Mouse (Mus musculus): Measurements from ENCODE around the gene Zfp286. TPM values are rescaled to one million over a fixed set of nuclear protein-coding genes. Genes with fewer than 3 reads are reported as not detected.

Zfp286 gene
- polyA plus RNA-seq, 1 experiment from 2014 or later, result 4.3 TPM

DNA sequence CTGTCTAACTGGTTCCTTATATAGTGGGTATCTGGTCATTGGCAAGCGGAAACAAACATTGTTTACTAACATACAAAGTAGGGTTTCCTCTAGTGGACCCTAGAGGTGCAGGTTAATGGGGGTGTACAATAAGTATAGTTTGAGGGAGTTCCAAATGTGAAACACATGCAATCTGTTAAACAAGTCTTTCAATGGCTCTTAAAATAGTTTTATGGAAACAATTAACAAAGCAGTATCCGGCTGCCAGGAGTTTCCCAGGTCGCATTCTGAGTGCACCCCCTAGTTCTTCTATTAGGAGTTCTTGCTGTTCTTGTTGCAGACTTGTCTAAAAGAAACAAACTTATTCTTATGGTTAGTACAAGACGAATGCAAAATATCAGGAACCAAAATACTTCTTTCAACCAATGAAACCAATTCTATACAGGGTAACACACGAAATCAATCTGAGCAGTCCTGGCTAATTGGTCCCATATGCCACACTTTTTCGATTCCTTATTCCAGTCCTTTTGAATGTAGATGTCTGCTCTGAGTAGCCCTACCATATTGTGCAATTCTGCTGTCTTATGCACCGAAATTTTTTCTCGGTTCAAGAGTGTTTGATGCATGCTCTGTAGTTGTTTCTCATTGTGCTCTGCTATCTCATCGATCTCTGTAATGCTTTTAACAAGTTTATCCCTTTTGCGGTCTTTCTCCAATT lies 46.9 kb downstream of the Zfp286 start:
- peaks cover 3% of the 10 kb centered on the region; the same call in 1 of the 2 replicates for H3K27me3 ChIP-seq (replicated peaks; ENCODE audit: control insufficient read depth, insufficient read depth, low read length)
- no peak for TF ChIP-seq CTCF (IDR thresholded peaks at IDR 0.05; ENCODE audit: low read depth)
- H3K4me1 ChIP-seq (replicated peaks; ENCODE audit: control insufficient read depth, insufficient read depth, low read length), result no peaks in the 10 kb centered on the region
- no peaks in the 10 kb centered on the region for H3K36me3 ChIP-seq (ENCODE audit: control insufficient read depth, insufficient read depth)
- no peak overlapping the region for H3K4me2 ChIP-seq (replicated peaks; ENCODE audit: low read depth)
- no peak overlapping the region for H3K4me3 ChIP-seq (ENCODE audit: low read depth, low read length)
- no peak overlapping the region for H3K27ac ChIP-seq (ENCODE audit: low read depth, low read length)
- WGBS, result 79% methylated on average over 10 of the region's 10 CpGs
- no peak overlapping the region for H3K9ac ChIP-seq (ENCODE audit: low read depth, low read length)
- no peaks in the 10 kb centered on the region for H3K9me3 ChIP-seq (ENCODE audit: control insufficient read depth)
- ATAC-seq, result no peak

GRCm38 (mm10) chr11:62741186-62741585 lies 48.1 kb downstream of the Zfp286 start:
- Histone ChIP-seq H3K36me3 (ENCODE audit: control insufficient read depth, insufficient read depth) (no peaks in the 10 kb centered on the region), H3K4me1 (replicated peaks; ENCODE audit: control insufficient read depth, insufficient read depth, low read length) (no peaks in the 10 kb centered on the region), H3K9me3 (ENCODE audit: control insufficient read depth) (no peaks in the 10 kb centered on the region), H3K27me3 (replicated peaks; ENCODE audit: control insufficient read depth, insufficient read depth, low read length) (no peaks in the 10 kb centered on the region; the same call in 1 of the 2 replicates), H3K4me3 (ENCODE audit: low read depth, low read length) (no peak overlapping the region), H3K9ac (ENCODE audit: low read depth, low read length) (no peak overlapping the region), H3K4me2 (replicated peaks; ENCODE audit: low read depth) (no peak overlapping the region), H3K27ac (ENCODE audit: low read depth, low read length) (no peak overlapping the region)
- 92% methylated on average over 2 of the region's 2 CpGs for WGBS
- TF ChIP-seq CTCF (IDR thresholded peaks at IDR 0.05; ENCODE audit: low read depth), result no peak
- no peak for ATAC-seq

GRCm38 (mm10) chr11:62732665-62733064 lies 56.6 kb downstream of the Zfp286 start:
- H3K4me2 ChIP-seq (replicated peaks; ENCODE audit: low read depth), result no peak overlapping the region
- TF ChIP-seq CTCF (IDR thresholded peaks at IDR 0.05; ENCODE audit: low read depth), result no peak
- no peak overlapping the region for H3K27ac ChIP-seq (ENCODE audit: low read depth, low read length)
- no peak overlapping the region for H3K9ac ChIP-seq (ENCODE audit: low read depth, low read length)
- H3K4me1 ChIP-seq (replicated peaks; ENCODE audit: control insufficient read depth, insufficient read depth, low read length), result no peaks in the 10 kb centered on the region
- no peak overlapping the region for H3K4me3 ChIP-seq (ENCODE audit: low read depth, low read length)
- ATAC-seq, result no peak
- no peaks in the 10 kb centered on the region for H3K27me3 ChIP-seq (replicated peaks; ENCODE audit: control insufficient read depth, insufficient read depth, low read length)
- no peaks in the 10 kb centered on the region for H3K9me3 ChIP-seq (ENCODE audit: control insufficient read depth)
- no peaks in the 10 kb centered on the region for H3K36me3 ChIP-seq (ENCODE audit: control insufficient read depth, insufficient read depth)
- 84% methylated on average over 3 of the region's 3 CpGs for WGBS

GRCm38 (mm10) chr11:62732022-62732387 lies 57.3 kb downstream of the Zfp286 start:
- Histone ChIP-seq H3K9ac (ENCODE audit: low read depth, low read length) (no peak overlapping the region), H3K9me3 (ENCODE audit: control insufficient read depth) (no peaks in the 10 kb centered on the region), H3K4me3 (ENCODE audit: low read depth, low read length) (peak overlapping the region; percentile 51), H3K27ac (ENCODE audit: low read depth, low read length) (no peak overlapping the region), H3K36me3 (ENCODE audit: control insufficient read depth, insufficient read depth) (no peaks in the 10 kb centered on the region), H3K4me2 (replicated peaks; ENCODE audit: low read depth) (peak overlapping the region; percentile 92), H3K4me1 (replicated peaks; ENCODE audit: control insufficient read depth, insufficient read depth, low read length) (no peaks in the 10 kb centered on the region), H3K27me3 (replicated peaks; ENCODE audit: control insufficient read depth, insufficient read depth, low read length) (no peaks in the 10 kb centered on the region)
- no peak for ATAC-seq
- TF ChIP-seq CTCF (IDR thresholded peaks at IDR 0.05; ENCODE audit: low read depth), result no peak
- 16% methylated on average over 5 of the region's 5 CpGs for WGBS

GRCm38 (mm10) chr11:62731311-62732021 lies 57.8 kb downstream of the Zfp286 start, which contains the start of gene Zfp287:
Gene Zfp287 (minus strand): TSS chr11:62731905.
- Histone ChIP-seq H3K4me1 (replicated peaks; ENCODE audit: control insufficient read depth, insufficient read depth, low read length) (no peaks in the 10 kb centered on the region), H3K4me3 (ENCODE audit: low read depth, low read length) (peak within 1 kb of the TSS; percentile 51), H3K9me3 (ENCODE audit: control insufficient read depth) (no peaks in the 10 kb centered on the region), H3K27me3 (replicated peaks; ENCODE audit: control insufficient read depth, insufficient read depth, low read length) (no peaks in the 10 kb centered on the region), H3K4me2 (replicated peaks; ENCODE audit: low read depth) (peak within 1 kb of the TSS; percentile 92), H3K27ac (ENCODE audit: low read depth, low read length) (peak within 1 kb of the TSS; percentile 2; the same call in 1 of the 2 replicates), H3K36me3 (ENCODE audit: control insufficient read depth, insufficient read depth) (no peaks in the 10 kb centered on the region), H3K9ac (ENCODE audit: low read depth, low read length) (peak within 1 kb of the TSS; percentile 53)
- ATAC-seq, result peak; percentile 72
- TF ChIP-seq CTCF (IDR thresholded peaks at IDR 0.05; ENCODE audit: low read depth), result no peak
- under 1% methylated on average over 48 of the region's 48 CpGs for WGBS

- WGBS, result 93% methylated on average over 8 of the region's 8 CpGs
- H3K9ac ChIP-seq (ENCODE audit: low read depth, low read length), result no peak overlapping the region
- no peak for ATAC-seq
Measured at GRCm38 (mm10) chr11:62728276-62728675, 61.0 kb downstream of the Zfp286 start.

More at GRCm38 (mm10) chr11:62728276-62728675, 61.0 kb downstream of the Zfp286 start:
- H3K27me3 ChIP-seq (replicated peaks; ENCODE audit: control insufficient read depth, insufficient read depth, low read length), result no peaks in the 10 kb centered on the region
- no peaks in the 10 kb centered on the region for H3K4me1 ChIP-seq (replicated peaks; ENCODE audit: control insufficient read depth, insufficient read depth, low read length)
- no peak for TF ChIP-seq CTCF (IDR thresholded peaks at IDR 0.05; ENCODE audit: low read depth)
- H3K36me3 ChIP-seq (ENCODE audit: control insufficient read depth, insufficient read depth), result no peaks in the 10 kb centered on the region
- no peak overlapping the region for H3K4me2 ChIP-seq (replicated peaks; ENCODE audit: low read depth)
- H3K9me3 ChIP-seq (ENCODE audit: control insufficient read depth), result no peaks in the 10 kb centered on the region
- no peak overlapping the region for H3K27ac ChIP-seq (ENCODE audit: low read depth, low read length)
- no peak overlapping the region for H3K4me3 ChIP-seq (ENCODE audit: low read depth, low read length)
